ENCODE assay signal across 8 mouse cellular contexts in genomic region chr17:24389865-24390264, GRCm38 (mm10). TPM values are rescaled to one million over a fixed set of nuclear protein-coding genes. Genes with fewer than 3 reads are reported as not detected.
DNase-seq lines count a peak whose midpoint lies in the region; ATAC-seq and TF ChIP-seq lines count a peak whose summit lies in the region.

No protein-coding gene starts in this region.

- no peak for TF ChIP-seq EP300 in stomach, postnatal 0 days (optimal IDR thresholded peaks at IDR 0.05)

- no peak overlapping the region for H3K9ac ChIP-seq in forebrain, embryonic 11.5 days (ENCODE audit: low read length)
- H3K9ac ChIP-seq in forebrain, embryonic 13.5 days = no peak overlapping the region
- H3K9ac ChIP-seq in lung, embryonic 14.5 days = no peak overlapping the region
- H3K9ac ChIP-seq in stomach, postnatal 0 days (ENCODE audit: low read length) = no peak overlapping the region

- H3K27me3 ChIP-seq in forebrain, embryonic 11.5 days (ENCODE audit: control insufficient read depth, insufficient read depth, low read length) = no peaks in the 10 kb centered on the region
- H3K27me3 ChIP-seq in forebrain, embryonic 13.5 days = no peaks in the 10 kb centered on the region
- H3K27me3 ChIP-seq in thymus, adult 2 months (ENCODE audit: control insufficient read depth, insufficient read depth, low read length) = no peaks in the 10 kb centered on the region
- H3K27me3 ChIP-seq in lung, embryonic 14.5 days (ENCODE audit: insufficient read depth, low read length) = no peaks in the 10 kb centered on the region
- no peaks in the 10 kb centered on the region for H3K27me3 ChIP-seq in stomach, postnatal 0 days (ENCODE audit: control insufficient read depth, insufficient read depth, low read length)

- H3K4me2 ChIP-seq in forebrain, embryonic 11.5 days (ENCODE audit: low read depth, low read length, severe bottlenecking) = no peak overlapping the region
- no peak overlapping the region for H3K4me2 ChIP-seq in forebrain, embryonic 13.5 days
- no peak overlapping the region for H3K4me2 ChIP-seq in lung, embryonic 14.5 days
- H3K4me2 ChIP-seq in stomach, postnatal 0 days (replicated peaks; ENCODE audit: low read depth) = no peak overlapping the region

- no peaks in the 10 kb centered on the region; the same call in 1 of the 2 replicates for H3K36me3 ChIP-seq in forebrain, embryonic 11.5 days (ENCODE audit: control insufficient read depth, insufficient read depth, low read length)
- peaks cover 76% of the 10 kb centered on the region for H3K36me3 ChIP-seq in forebrain, embryonic 13.5 days (ENCODE audit: poor library complexity, severe bottlenecking)
- H3K36me3 ChIP-seq in thymus, adult 2 months (ENCODE audit: control insufficient read depth, insufficient read depth, low read length) = no peaks in the 10 kb centered on the region
- peaks cover 14% of the 10 kb centered on the region; the same call in 1 of the 2 replicates for H3K36me3 ChIP-seq in lung, embryonic 14.5 days (ENCODE audit: insufficient read depth)
- peaks cover 4% of the 10 kb centered on the region; the same call in 1 of the 2 replicates for H3K36me3 ChIP-seq in stomach, postnatal 0 days (ENCODE audit: control insufficient read depth, insufficient read depth, low read length)

- 7% methylated on average over 2 of the region's 2 CpGs for WGBS in forebrain, embryonic 11.5 days
- WGBS in forebrain, embryonic 13.5 days = 9% methylated on average over 2 of the region's 2 CpGs
- WGBS in thymus, adult 2 months = 19% methylated on average over 2 of the region's 2 CpGs
- 1% methylated on average over 2 of the region's 2 CpGs for WGBS in lung, embryonic 14.5 days
- 11% methylated on average over 2 of the region's 2 CpGs for WGBS in stomach, postnatal 0 days

- H3K4me3 ChIP-seq in forebrain, embryonic 11.5 days (ENCODE audit: low read depth, low read length) = no peak overlapping the region
- H3K4me3 ChIP-seq in forebrain, embryonic 13.5 days = no peak overlapping the region
- no peak overlapping the region for H3K4me3 ChIP-seq in thymus, adult 2 months (ENCODE audit: control insufficient read depth, insufficient read depth, low read length)
- no peak overlapping the region for H3K4me3 ChIP-seq in lung, embryonic 14.5 days (ENCODE audit: low read depth, low read length)
- H3K4me3 ChIP-seq in stomach, postnatal 0 days (ENCODE audit: low read depth, low read length) = no peak overlapping the region

- no peak for TF ChIP-seq POLR2A in thymus, adult 2 months (IDR thresholded peaks at IDR 0.05; ENCODE audit: control insufficient read depth, extremely low read depth, insufficient read depth, low read length, poor library complexity)

- H3K9me3 ChIP-seq in forebrain, embryonic 11.5 days (ENCODE audit: control insufficient read depth, low read length) = no peaks in the 10 kb centered on the region
- no peaks in the 10 kb centered on the region for H3K9me3 ChIP-seq in forebrain, embryonic 13.5 days (replicated peaks)
- no peaks in the 10 kb centered on the region for H3K9me3 ChIP-seq in lung, embryonic 14.5 days (ENCODE audit: low read depth, low read length)
- H3K9me3 ChIP-seq in stomach, postnatal 0 days (ENCODE audit: control insufficient read depth, low read length) = no peaks in the 10 kb centered on the region

- TF ChIP-seq CTCF in thymus, adult 2 months (IDR thresholded peaks at IDR 0.05; ENCODE audit: borderline replicate concordance, control insufficient read depth, extremely low read depth, insufficient read depth, low read length, poor library complexity) = no peak
- peak; percentile 78 for TF ChIP-seq CTCF in lung, embryonic 14.5 days (IDR thresholded peaks at IDR 0.05; ENCODE audit: low read depth)
- TF ChIP-seq CTCF in stomach, postnatal 0 days (IDR thresholded peaks at IDR 0.05; ENCODE audit: low read depth) = peak; percentile 84

- no peaks in the 10 kb centered on the region for H3K4me1 ChIP-seq in forebrain, embryonic 11.5 days (replicated peaks; ENCODE audit: control insufficient read depth, insufficient read depth, low read length)
- no peaks in the 10 kb centered on the region for H3K4me1 ChIP-seq in forebrain, embryonic 13.5 days
- H3K4me1 ChIP-seq in thymus, adult 2 months (replicated peaks; ENCODE audit: control insufficient read depth, insufficient read depth, low read length) = no peaks in the 10 kb centered on the region
- no peaks in the 10 kb centered on the region for H3K4me1 ChIP-seq in lung, embryonic 14.5 days (ENCODE audit: insufficient read depth)
- no peaks in the 10 kb centered on the region for H3K4me1 ChIP-seq in stomach, postnatal 0 days (replicated peaks; ENCODE audit: control insufficient read depth, insufficient read depth)

- peak; percentile 69 for DNase-seq in forebrain, embryonic 11.5 days (ENCODE audit: low spot score)
- DNase-seq in thymus, adult 2 months = peak; percentile 37
- no peak for DNase-seq in thymus, adult 18-20 months
- peak; percentile 73 for DNase-seq in embryo, embryonic 10 days (ENCODE audit: low spot score)
- peak; percentile 68 for DNase-seq in kidney, adult 9 months
- DNase-seq in lung, embryonic 14.5 days = peak; percentile 82
- DNase-seq in stomach, postnatal 0 days (ENCODE audit: low spot score) = peak; percentile 50

- no peak for ATAC-seq in forebrain, embryonic 11.5 days (replicated peaks; ENCODE audit: low FRiP score)
- ATAC-seq in forebrain, embryonic 13.5 days = no peak
- no peak for ATAC-seq in lung, embryonic 14.5 days (ENCODE audit: insufficient read depth)
- ATAC-seq in stomach, postnatal 0 days (ENCODE audit: low FRiP score, low TSS enrichment) = no peak

- no peak overlapping the region for H3K27ac ChIP-seq in forebrain, embryonic 11.5 days (ENCODE audit: low read depth, low read length)
- H3K27ac ChIP-seq in forebrain, embryonic 13.5 days = no peak overlapping the region
- no peak overlapping the region for H3K27ac ChIP-seq in thymus, adult 2 months (ENCODE audit: control insufficient read depth, insufficient read depth, low read length)
- H3K27ac ChIP-seq in lung, embryonic 14.5 days (ENCODE audit: low read depth) = no peak overlapping the region
- no peak overlapping the region for H3K27ac ChIP-seq in stomach, postnatal 0 days (replicated peaks)

RNA-seq across cellular contexts. Expression of gene Rnps1, which starts 24.5 kb away (rescaled TPM):
- 441 and 443 TPM in 2 replicates for polyA plus RNA-seq in forebrain, embryonic 11.5 days (2014; fragmentation: Nextera tagmentation; extraction: Ambion mirVana)
- 367 and 402 TPM in 2 replicates for polyA plus RNA-seq in forebrain, embryonic 13.5 days (2015; fragmentation: Nextera tagmentation; extraction: Ambion mirVana)
- 241 and 251 TPM in 2 replicates for polyA plus RNA-seq in thymus, adult 2 months (2012; rRNA removed)
- 282 and 292 TPM in 2 replicates for polyA plus RNA-seq in lung, embryonic 14.5 days (2014; fragmentation: Nextera tagmentation; extraction: Ambion mirVana)
- 106 and 113 TPM in 2 replicates for polyA plus RNA-seq in stomach, postnatal 0 days (2015; fragmentation: Nextera tagmentation; extraction: Ambion mirVana)

RNA-seq across cellular contexts. Expression of gene Eci1, which starts 36.6 kb away (rescaled TPM):
- 59.7 and 68.7 TPM in 2 replicates for polyA plus RNA-seq in forebrain, embryonic 11.5 days (2014; fragmentation: Nextera tagmentation; extraction: Ambion mirVana)
- polyA plus RNA-seq in forebrain, embryonic 13.5 days (2015; fragmentation: Nextera tagmentation; extraction: Ambion mirVana) = 59.6 and 62.5 TPM in 2 replicates
- polyA plus RNA-seq in thymus, adult 2 months (2012; rRNA removed) = 41.6 and 57.0 TPM in 2 replicates
- 79.8 and 80.8 TPM in 2 replicates for polyA plus RNA-seq in lung, embryonic 14.5 days (2014; fragmentation: Nextera tagmentation; extraction: Ambion mirVana)
- 250 and 263 TPM in 2 replicates for polyA plus RNA-seq in stomach, postnatal 0 days (2015; fragmentation: Nextera tagmentation; extraction: Ambion mirVana)

RNA-seq across cellular contexts. Expression of gene Abca3, which starts 38.1 kb away (rescaled TPM):
- polyA plus RNA-seq in forebrain, embryonic 11.5 days (2014; fragmentation: Nextera tagmentation; extraction: Ambion mirVana) = 12.9 and 14.6 TPM in 2 replicates
- polyA plus RNA-seq in forebrain, embryonic 13.5 days (2015; fragmentation: Nextera tagmentation; extraction: Ambion mirVana) = 14.7 and 16.4 TPM in 2 replicates
- polyA plus RNA-seq in thymus, adult 2 months (2012; rRNA removed) = 33.9 and 34.8 TPM in 2 replicates
- polyA plus RNA-seq in lung, embryonic 14.5 days (2014; fragmentation: Nextera tagmentation; extraction: Ambion mirVana) = 16.2 and 17.4 TPM in 2 replicates
- polyA plus RNA-seq in stomach, postnatal 0 days (2015; fragmentation: Nextera tagmentation; extraction: Ambion mirVana) = 9.2 and 10.9 TPM in 2 replicates

RNA-seq across cellular contexts. Expression of gene Abca17, which starts 39.0 kb away (rescaled TPM):
- polyA plus RNA-seq in forebrain, embryonic 11.5 days (2014; fragmentation: Nextera tagmentation; extraction: Ambion mirVana) = not detected in 2 replicates
- polyA plus RNA-seq in forebrain, embryonic 13.5 days (2015; fragmentation: Nextera tagmentation; extraction: Ambion mirVana) = 0.06 TPM in 1 of 2 replicates, not detected in the other
- polyA plus RNA-seq in thymus, adult 2 months (2012; rRNA removed) = 0.06 and 0.13 TPM in 2 replicates
- polyA plus RNA-seq in lung, embryonic 14.5 days (2014; fragmentation: Nextera tagmentation; extraction: Ambion mirVana) = not detected in 2 replicates
- 0.15 TPM in 1 of 2 replicates, not detected in the other for polyA plus RNA-seq in stomach, postnatal 0 days (2015; fragmentation: Nextera tagmentation; extraction: Ambion mirVana)

RNA-seq across cellular contexts. Expression of gene Dnase1l2, which starts 53.0 kb away (rescaled TPM):
- 2.7 and 3.3 TPM in 2 replicates for polyA plus RNA-seq in forebrain, embryonic 11.5 days (2014; fragmentation: Nextera tagmentation; extraction: Ambion mirVana)
- 4.4 and 4.7 TPM in 2 replicates for polyA plus RNA-seq in forebrain, embryonic 13.5 days (2015; fragmentation: Nextera tagmentation; extraction: Ambion mirVana)
- 11.3 and 18.2 TPM in 2 replicates for polyA plus RNA-seq in thymus, adult 2 months (2012; rRNA removed)
- 1.8 and 2.6 TPM in 2 replicates for polyA plus RNA-seq in lung, embryonic 14.5 days (2014; fragmentation: Nextera tagmentation; extraction: Ambion mirVana)
- 88.0 and 98.5 TPM in 2 replicates for polyA plus RNA-seq in stomach, postnatal 0 days (2015; fragmentation: Nextera tagmentation; extraction: Ambion mirVana)

Comparison
In these comparisons a context has a peak if more than half of its experiments do, and no peak if none do; other contexts are left out.
1. DNase-seq: peak in forebrain, embryonic 11.5 days (single experiment), thymus, adult 2 months (single experiment), embryo, embryonic 10 days (single experiment), kidney, adult 9 months (single experiment), lung, embryonic 14.5 days (single experiment) and stomach, postnatal 0 days (single experiment); none in thymus, adult 18-20 months (0 of 2).